In the genomic region with DNA sequence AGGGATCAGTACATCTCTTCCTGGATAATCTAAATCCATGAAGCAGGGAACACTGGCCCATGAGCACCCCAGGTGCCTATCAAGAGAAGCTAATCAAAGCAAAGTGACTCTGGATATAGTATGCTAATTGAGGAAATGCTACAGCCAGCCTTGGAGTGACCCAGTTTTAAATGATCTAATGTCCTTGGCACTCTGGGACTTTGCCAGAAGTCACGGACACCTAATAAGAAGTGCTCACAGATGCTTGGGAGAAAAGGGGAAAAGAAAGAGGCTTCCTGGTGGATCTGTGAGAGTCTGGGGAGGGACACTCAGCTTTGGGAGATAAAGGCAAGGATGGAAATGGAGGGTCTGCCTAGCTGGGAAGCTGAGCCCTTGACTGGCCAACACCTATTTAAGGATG, we compare ENCODE assay signal across 20 mouse cellular contexts.
"Had no signal": no experiment of that assay in that cellular context is flagged by ENCODE, and none has a peak within 500 bp of the region (broad histone marks: within the 10 kb centered on the region; RNA-seq: fewer than 3 reads in every experiment).

No protein-coding gene starts in this region.

- H3K4me3 ChIP-seq: intestine, embryonic 15.5 days; limb, embryonic 10.5 days; limb, embryonic 13.5 days; liver, embryonic 12.5 days; liver, embryonic 15.5 days; lung, embryonic 15.5 days; megakaryocyte, embryonic 14.5 days; midbrain, embryonic 10.5 days; midbrain, embryonic 13.5 days; myocyte; neural tube, embryonic 13.5 days; stomach, embryonic 15.5 days had no signal

- ATAC-seq: intestine, embryonic 15.5 days; liver, embryonic 12.5 days; midbrain, embryonic 13.5 days; midbrain, embryonic 16.5 days had no signal

- H3K9me3 ChIP-seq: intestine, embryonic 15.5 days; limb, embryonic 10.5 days; limb, embryonic 13.5 days; liver, embryonic 12.5 days; liver, embryonic 15.5 days; lung, embryonic 15.5 days; midbrain, embryonic 10.5 days; midbrain, embryonic 13.5 days; stomach, embryonic 15.5 days had no signal

- H3K27me3 ChIP-seq: intestine, embryonic 15.5 days; limb, embryonic 13.5 days; liver, embryonic 12.5 days; liver, embryonic 15.5 days; lung, embryonic 15.5 days; midbrain, embryonic 13.5 days; neural tube, embryonic 13.5 days; stomach, embryonic 15.5 days had no signal

- H3K27ac ChIP-seq: intestine, embryonic 15.5 days; kidney, postnatal 0 days; limb, embryonic 10.5 days; limb, embryonic 13.5 days; liver, embryonic 12.5 days; liver, embryonic 15.5 days; lung, embryonic 15.5 days; midbrain, embryonic 10.5 days; midbrain, embryonic 13.5 days; neural tube, embryonic 13.5 days; stomach, embryonic 15.5 days had no signal

- H3K36me3 ChIP-seq: intestine, embryonic 15.5 days; limb, embryonic 10.5 days; limb, embryonic 13.5 days; liver, embryonic 12.5 days; liver, embryonic 15.5 days; lung, embryonic 15.5 days; midbrain, embryonic 10.5 days; midbrain, embryonic 13.5 days; neural tube, embryonic 13.5 days; stomach, embryonic 15.5 days had no signal

- H3K4me2 ChIP-seq: intestine, embryonic 15.5 days; limb, embryonic 13.5 days; liver, embryonic 12.5 days; liver, embryonic 15.5 days; lung, embryonic 15.5 days; midbrain, embryonic 13.5 days; neural tube, embryonic 13.5 days; stomach, embryonic 15.5 days had no signal

- H3K4me1 ChIP-seq: limb, embryonic 10.5 days; limb, embryonic 13.5 days; liver, embryonic 12.5 days; liver, embryonic 15.5 days; megakaryocyte, embryonic 14.5 days; midbrain, embryonic 10.5 days; midbrain, embryonic 13.5 days; neural tube, embryonic 13.5 days; stomach, embryonic 15.5 days had no signal

- DNase-seq: kidney, adult 11 months; liver; retina, postnatal 1 day; right cerebral cortex, postnatal 25 days; spleen, adult 18-20 months; thymus, postnatal 36 days had no signal

- H3K9ac ChIP-seq: intestine, embryonic 15.5 days; limb, embryonic 13.5 days; liver, embryonic 12.5 days; liver, embryonic 15.5 days; lung, embryonic 15.5 days; midbrain, embryonic 13.5 days; neural tube, embryonic 13.5 days; stomach, embryonic 15.5 days had no signal
